Comparison of ENCODE assay signal across 24 mouse cellular contexts in the genomic region with DNA sequence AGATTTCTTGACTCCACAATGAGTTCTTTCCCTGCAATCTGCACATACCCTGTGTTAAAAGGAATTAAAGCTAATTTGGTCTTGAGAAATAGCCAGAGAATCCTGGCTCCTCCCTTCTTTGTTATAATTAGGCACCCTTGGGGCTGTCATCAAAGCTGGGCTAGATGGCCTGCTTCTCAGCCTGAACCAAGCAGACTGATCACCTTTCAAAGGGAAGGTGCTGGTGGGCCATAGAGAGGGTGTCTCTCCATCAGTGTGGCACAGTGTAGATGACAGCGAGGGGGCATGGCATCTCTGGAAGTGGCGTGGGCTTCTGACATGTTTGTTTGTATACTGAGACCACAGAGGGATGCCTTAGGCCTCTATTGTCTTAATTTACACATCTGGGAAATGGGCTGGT. TPM values are rescaled to one million over a fixed set of nuclear protein-coding genes. Genes with fewer than 3 reads are reported as not detected.
"Had no signal": no experiment of that assay in that cellular context is flagged by ENCODE, and none has a peak within 500 bp of the region (broad histone marks: within the 10 kb centered on the region; RNA-seq: fewer than 3 reads in every experiment).

No protein-coding gene starts in this region.

- H3K27me3 ChIP-seq: embryonic facial prominence, embryonic 12.5 days; embryonic facial prominence, embryonic 13.5 days; embryonic facial prominence, embryonic 15.5 days; forebrain, embryonic 12.5 days; forebrain, embryonic 13.5 days; forebrain, embryonic 15.5 days had no signal

- H3K4me2 ChIP-seq: embryonic facial prominence, embryonic 12.5 days; embryonic facial prominence, embryonic 13.5 days; embryonic facial prominence, embryonic 15.5 days; forebrain, embryonic 12.5 days; forebrain, embryonic 13.5 days; forebrain, embryonic 15.5 days had no signal

- ATAC-seq: forebrain, embryonic 13.5 days; forebrain, embryonic 14.5 days; forebrain, embryonic 15.5 days; forebrain, embryonic 16.5 days; forebrain, postnatal 0 days had no signal

- H3K9ac ChIP-seq: embryonic facial prominence, embryonic 12.5 days; embryonic facial prominence, embryonic 13.5 days; embryonic facial prominence, embryonic 15.5 days; forebrain, embryonic 12.5 days; forebrain, embryonic 13.5 days; forebrain, embryonic 15.5 days; forebrain, postnatal 0 days had no signal

- H3K9me3 ChIP-seq: embryonic facial prominence, embryonic 12.5 days; embryonic facial prominence, embryonic 13.5 days; embryonic facial prominence, embryonic 15.5 days; forebrain, embryonic 12.5 days; forebrain, embryonic 13.5 days; forebrain, embryonic 15.5 days had no signal

- H3K36me3 ChIP-seq: embryonic facial prominence, embryonic 10.5 days; embryonic facial prominence, embryonic 12.5 days; embryonic facial prominence, embryonic 13.5 days; embryonic facial prominence, embryonic 15.5 days; forebrain, embryonic 12.5 days; forebrain, embryonic 15.5 days had no signal

- DNase-seq: cerebellum, adult 2 months; cerebellum, adult 8-10 months; cerebellum, adult 9-10 months; cerebellum, adult 9-11 months; cerebellum, postnatal 25 days; cerebellum, postnatal 36 days; embryo, embryonic 11 days; forebrain, postnatal 0 days; gastrocnemius, postnatal 10 days; gastrocnemius, postnatal 36 days; heart, adult 18-20 months; heart, adult 2 months had no signal

- H3K4me3 ChIP-seq: embryonic facial prominence, embryonic 10.5 days; embryonic facial prominence, embryonic 12.5 days; embryonic facial prominence, embryonic 13.5 days; embryonic facial prominence, embryonic 15.5 days; erythroblast, embryonic 14.5 days; forebrain, embryonic 10.5 days; forebrain, embryonic 12.5 days; forebrain, embryonic 13.5 days; forebrain, embryonic 15.5 days; gastrocnemius, adult 2 months; heart, adult 2 months had no signal

- H3K27ac ChIP-seq: embryonic facial prominence, embryonic 10.5 days; embryonic facial prominence, embryonic 12.5 days; embryonic facial prominence, embryonic 13.5 days; forebrain, embryonic 10.5 days; forebrain, embryonic 12.5 days; forebrain, embryonic 13.5 days; forebrain, embryonic 15.5 days; gastrocnemius, adult 2 months; heart, adult 2 months had no signal

RNA-seq across cellular contexts. Expression of a gene that starts 9.5 kb away (rescaled TPM):
- polyA plus RNA-seq: erythroblast, embryonic 14.5 days had no signal
